Mouse (Mus musculus) limb, embryonic 14.5 days (tissue): ENCODE measurements around the gene Eme2. TPM values are rescaled to one million over a fixed set of nuclear protein-coding genes. Genes with fewer than 3 reads are reported as not detected.

ENCODE experiments used
- ATAC-seq: fragments of 200-750 bp; cut with Nextera tagmentation; 2 replicates; pipeline ENCODE4 v1.8.0; 2017; ENCODE audit warnings: low read depth, moderate number of reproducible peaks, moderate TSS enrichment; ENCODE audit not compliant: low FRiP score
- DNase-seq: peaks from one replicate; pipeline ENCODE4 v3.0.0-alpha.2; 2015; ENCODE audit warnings: low spot score
- H3K27ac ChIP-seq: fragments of 300-500 bp; sonication (generic); replicated peaks from 2 replicates; pipeline ENCODE4 v1.5.1; 2014; ENCODE audit warnings: low read depth, mild to moderate bottlenecking, low read length, moderate library complexity, mixed read lengths
- H3K27me3 ChIP-seq: fragments of 300-500 bp; sonication (generic); 2 replicates; pipeline ENCODE4 v1.6.1; 2014; ENCODE audit warnings: low read length, mixed read lengths; ENCODE audit not compliant: control insufficient read depth, insufficient read depth
- H3K36me3 ChIP-seq: fragments of 300-500 bp; sonication (generic); 2 replicates; pipeline ENCODE4 v1.6.1; 2014; ENCODE audit warnings: mild to moderate bottlenecking, low read length, moderate library complexity, mixed read lengths; ENCODE audit not compliant: control insufficient read depth, insufficient read depth
- H3K4me1 ChIP-seq: fragments of 300-500 bp; sonication (generic); 2 replicates; pipeline ENCODE4 v1.6.1; 2014; ENCODE audit warnings: antibody characterized with exemption, low read length, mixed read lengths; ENCODE audit not compliant: control insufficient read depth, insufficient read depth
- H3K4me2 ChIP-seq: fragments of 300-500 bp; sonication (generic); replicated peaks from 2 replicates; pipeline ENCODE4 v1.6.1; 2014; ENCODE audit warnings: low read depth, mild to moderate bottlenecking, low read length, moderate library complexity; ENCODE audit not compliant: severe bottlenecking
- H3K4me3 ChIP-seq: fragments of 300-500 bp; sonication (generic); replicated peaks from 2 replicates; pipeline ENCODE4 v1.5.1; 2014; ENCODE audit warnings: low read length
- H3K9ac ChIP-seq: fragments of 300-500 bp; sonication (generic); 2 replicates; pipeline ENCODE4 v1.6.1; 2014; ENCODE audit warnings: mild to moderate bottlenecking, low read depth, low read length, moderate library complexity; ENCODE audit not compliant: severe bottlenecking
- H3K9me3 ChIP-seq: fragments of 300-500 bp; sonication (generic); 2 replicates; pipeline ENCODE4 v1.6.1; 2016; ENCODE audit warnings: low read length; ENCODE audit not compliant: control insufficient read depth
- POLR2A ChIP-seq: fragments of 200-500 bp; IDR thresholded peaks from 2 replicates; pipeline ENCODE4 v1.8.0; 2012; ENCODE audit warnings: inconsistent platforms, mild to moderate bottlenecking, moderate library complexity, borderline replicate concordance; ENCODE audit not compliant: insufficient read depth, insufficient read length; ENCODE audit errors: extremely low read depth
- WGBS: fragments of 180-500 bp; shearing (Covaris S2); extraction: QIAGEN DNeasy Blood & Tissue Kit; methylation state at CpG from one replicate; pipeline ENCODE4 v1.1.7; 2014; 5-methylcytosine and 5-hydroxymethylcytosine counted together
- polyA plus RNA-seq, 2 experiments: library from polyadenylated mRNA; depleted of rRNA in 1 of 2; stranded (reverse) in 1 of 2; unstranded in 1 of 2; fragments of >200 nt; fragmentation: Nextera tagmentation in 1 of 2; extraction: Ambion mirVana in 1 of 2; gene quantifications; 2 replicates each; pipeline versions ENCODE4 v1.2.1 to v1.2.3; 2012 to 2014

Gene Eme2
- polyA plus RNA-seq, 2 experiments, result 28.7 to 39.1 TPM

GRCm38 (mm10) chr17:24874405-24874745 is 20.5 kb downstream of the Eme2 start:
- Histone ChIP-seq H3K4me3 (no peak overlapping the region), H3K9me3 (no peaks in the 10 kb centered on the region), H3K9ac (no peak overlapping the region), H3K36me3 (no peaks in the 10 kb centered on the region), H3K27ac (no peak overlapping the region), H3K27me3 (no peaks in the 10 kb centered on the region), H3K4me2 (no peak overlapping the region), H3K4me1 (no peaks in the 10 kb centered on the region)
- DNase-seq (no peak), ATAC-seq (no peak)
- WGBS, result 61% methylated on average over 1 of the region's 1 CpGs
- TF ChIP-seq POLR2A, result no peak

GRCm38 (mm10) chr17:24873695-24874404 is 21.0 kb downstream of the Eme2 start:
- Histone ChIP-seq H3K36me3 (no peaks in the 10 kb centered on the region), H3K27me3 (no peaks in the 10 kb centered on the region), H3K4me3 (no peak overlapping the region), H3K4me1 (no peaks in the 10 kb centered on the region), H3K27ac (no peak overlapping the region), H3K4me2 (no peak overlapping the region), H3K9ac (no peak overlapping the region), H3K9me3 (no peaks in the 10 kb centered on the region)
- 47% methylated on average over 4 of the region's 4 CpGs for WGBS
- no peak for TF ChIP-seq POLR2A
- DNase-seq, result no peak
- no peak for ATAC-seq

- ATAC-seq (no peak), DNase-seq (no peak)
- H3K27me3 ChIP-seq, result no peaks in the 10 kb centered on the region
- WGBS, result 91% methylated on average over 10 of the region's 10 CpGs
- H3K27ac ChIP-seq, result no peak overlapping the region
- H3K36me3 ChIP-seq, result peaks cover 9% of the 10 kb centered on the region; the same call in 1 of the 2 replicates
- H3K9me3 ChIP-seq, result no peaks in the 10 kb centered on the region
- H3K4me3 ChIP-seq, result no peak overlapping the region
- H3K4me1 ChIP-seq, result no peaks in the 10 kb centered on the region
- H3K4me2 ChIP-seq, result no peak overlapping the region
- no peak for TF ChIP-seq POLR2A
- H3K9ac ChIP-seq, result no peak overlapping the region
Observed at GRCm38 (mm10) chr17:24867914-24868313, 27.0 kb downstream of the Eme2 start.

GRCm38 (mm10) chr17:24865776-24866175 is 29.1 kb downstream of the Eme2 start, which contains the start of gene Igfals:
Gene Igfals (plus strand): TSS chr17:24865997.
- no peak for TF ChIP-seq POLR2A
- Histone ChIP-seq H3K9ac (no peak within 1 kb of the TSS), H3K27me3 (no peaks in the 10 kb centered on the region), H3K27ac (no peak within 1 kb of the TSS), H3K36me3 (peaks cover 26% of the 10 kb centered on the region), H3K4me3 (no peak within 1 kb of the TSS), H3K4me1 (no peaks in the 10 kb centered on the region), H3K9me3 (no peaks in the 10 kb centered on the region), H3K4me2 (no peak within 1 kb of the TSS)
- ATAC-seq (no peak), DNase-seq (no peak)
- WGBS, result 89% methylated on average over 8 of the region's 8 CpGs

- no peak overlapping the region for H3K27ac ChIP-seq
- TF ChIP-seq POLR2A, result no peak
- no peaks in the 10 kb centered on the region for H3K4me1 ChIP-seq
- 96% methylated on average over 3 of the region's 3 CpGs for WGBS
- H3K4me2 ChIP-seq, result no peak overlapping the region
- DNase-seq (no peak), ATAC-seq (no peak)
- peaks cover 28% of the 10 kb centered on the region for H3K36me3 ChIP-seq
- no peak overlapping the region for H3K9ac ChIP-seq
- H3K4me3 ChIP-seq, result no peak overlapping the region
- no peaks in the 10 kb centered on the region for H3K27me3 ChIP-seq
- H3K9me3 ChIP-seq, result no peaks in the 10 kb centered on the region
Observed at GRCm38 (mm10) chr17:24861785-24862184, 33.1 kb downstream of the Eme2 start.
